Mouse (Mus musculus) testis, adult 2 months (tissue): Measurements from ENCODE around the gene Kcnd2. TPM values are rescaled to one million over a fixed set of nuclear protein-coding genes. Genes with fewer than 3 reads are reported as not detected.

Experiments
- H3K27ac ChIP-seq: fragments of 200-500 bp; 2 replicates; pipeline ENCODE4 v1.5.1; 2012; ENCODE audit warnings: low read depth, low read length; ENCODE audit not compliant: control insufficient read depth, insufficient read depth
- H3K27me3 ChIP-seq: fragments of 200-500 bp; 2 replicates; pipeline ENCODE4 v1.6.1; 2012; ENCODE audit warnings: mild to moderate bottlenecking, low read length, moderate library complexity; ENCODE audit not compliant: control insufficient read depth, insufficient read depth
- H3K36me3 ChIP-seq: fragments of 200-500 bp; 2 replicates; pipeline ENCODE4 v1.6.1; 2012; ENCODE audit warnings: mild to moderate bottlenecking, low read length; ENCODE audit not compliant: control insufficient read depth, insufficient read depth
- H3K4me1 ChIP-seq: fragments of 200-500 bp; 2 replicates; pipeline ENCODE4 v1.6.1; 2012; ENCODE audit warnings: low read length; ENCODE audit not compliant: control insufficient read depth, insufficient read depth
- H3K4me3 ChIP-seq: fragments of 200-500 bp; 2 replicates; pipeline ENCODE4 v1.5.1; 2012; ENCODE audit warnings: low read depth, mild to moderate bottlenecking, low read length, moderate library complexity, mixed read lengths; ENCODE audit not compliant: control insufficient read depth
- CTCF ChIP-seq: fragments of 200-500 bp; IDR thresholded peaks from 2 replicates; pipeline ENCODE4 v1.5.1; 2012; ENCODE audit warnings: low read depth, mild to moderate bottlenecking, inconsistent platforms, low read length, moderate library complexity; ENCODE audit not compliant: control insufficient read depth, insufficient read depth, insufficient replicate concordance
- POLR2A ChIP-seq: fragments of 200-500 bp; IDR thresholded peaks from 2 replicates; pipeline ENCODE4 v1.6.1; 2012; ENCODE audit warnings: low read depth, mild to moderate bottlenecking, inconsistent platforms, low read length, moderate library complexity; ENCODE audit not compliant: control insufficient read depth
- polyA plus RNA-seq: library from polyadenylated mRNA; depleted of rRNA; stranded (reverse); fragments of >200 nt; gene quantifications from 2 replicates; pipeline ENCODE4 v1.2.3, GENCODE M21; 2012

Gene Kcnd2
- polyA plus RNA-seq, 1 experiment, result 0.10 TPM

DNA sequence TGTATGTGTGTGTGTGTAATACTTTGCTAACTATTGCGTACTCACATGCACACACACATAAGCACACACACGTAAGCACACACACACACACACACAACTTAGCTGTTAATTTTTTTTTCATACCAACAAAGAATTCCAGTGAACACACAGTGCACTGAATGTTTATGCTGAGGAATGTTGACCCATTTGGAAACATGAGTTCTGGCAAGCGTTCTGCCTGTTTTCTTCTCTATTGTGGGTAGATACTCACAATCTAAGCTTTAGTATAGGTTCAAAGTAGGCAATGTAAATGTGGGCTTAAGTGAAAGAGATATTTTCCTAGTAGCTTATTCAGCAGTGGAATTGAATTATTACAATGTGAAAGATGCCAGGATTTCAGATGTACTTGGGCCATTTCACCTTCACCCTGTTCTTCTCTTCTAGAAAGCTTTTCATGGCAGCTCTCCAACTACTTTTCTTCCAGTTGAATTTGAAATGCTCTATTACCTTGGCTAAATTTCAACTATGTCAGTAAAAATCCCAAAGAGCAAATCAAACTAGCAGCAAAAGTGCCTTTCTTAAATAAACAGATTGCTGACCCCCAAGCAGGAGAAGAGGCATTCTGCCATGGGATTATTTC is 295.4 kb downstream of the Kcnd2 start:
- H3K4me3 ChIP-seq, result no peak overlapping the region
- no peak overlapping the region for H3K27ac ChIP-seq
- H3K36me3 ChIP-seq, result no peaks in the 10 kb centered on the region
- no peaks in the 10 kb centered on the region for H3K27me3 ChIP-seq
- no peak for TF ChIP-seq CTCF
- no peak for TF ChIP-seq POLR2A
- H3K4me1 ChIP-seq, result no peaks in the 10 kb centered on the region

DNA sequence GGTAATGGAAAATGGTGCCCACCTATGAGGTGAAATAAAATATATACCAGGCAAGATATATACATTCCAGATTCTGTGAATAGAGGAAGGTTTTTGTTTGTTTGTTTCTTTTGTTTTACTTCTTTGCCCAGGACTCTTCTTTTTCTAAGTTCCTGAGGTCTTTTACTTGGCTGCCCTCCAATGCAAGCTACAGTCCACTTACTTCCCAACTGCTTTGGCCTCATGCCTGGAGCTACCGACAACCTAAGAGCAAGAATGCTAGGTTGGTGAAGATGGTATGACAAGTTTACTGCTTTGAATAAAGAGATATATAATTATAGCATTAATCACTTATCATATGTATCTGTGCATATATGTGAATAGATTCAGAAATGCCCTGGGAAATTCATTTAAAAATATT is 305.0 kb downstream of the Kcnd2 start:
- TF ChIP-seq POLR2A, result no peak
- TF ChIP-seq CTCF, result no peak
- Histone ChIP-seq H3K4me3 (no peak overlapping the region), H3K4me1 (no peaks in the 10 kb centered on the region), H3K27me3 (no peaks in the 10 kb centered on the region), H3K36me3 (no peaks in the 10 kb centered on the region), H3K27ac (no peak overlapping the region)

DNA sequence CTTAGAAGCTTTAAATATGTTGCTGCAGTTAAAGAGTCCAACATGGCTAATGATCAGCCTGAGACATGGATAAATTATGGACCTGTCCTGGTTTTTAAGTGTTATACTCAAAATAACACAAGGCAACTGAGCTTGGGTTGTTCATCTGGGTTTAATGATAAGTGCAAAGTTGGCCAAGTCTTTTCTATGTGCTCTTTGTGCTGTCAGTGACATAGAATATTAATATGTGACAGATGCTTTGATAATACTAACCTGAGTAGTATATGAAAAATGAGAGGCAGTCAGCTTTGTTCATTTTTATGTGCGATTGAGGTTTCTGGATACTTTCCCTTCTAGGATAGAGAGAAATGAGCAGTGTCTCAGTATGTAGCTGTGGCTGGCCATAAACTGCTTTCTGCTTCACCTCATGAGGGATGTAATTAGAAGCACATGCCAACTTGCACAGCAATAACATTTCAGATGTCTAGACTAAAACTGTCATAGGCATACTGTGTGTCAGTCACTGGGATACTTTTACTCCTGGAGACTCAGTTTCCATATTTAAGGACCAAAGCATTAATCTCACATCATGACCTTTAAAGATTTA is 312.3 kb downstream of the Kcnd2 start:
- Histone ChIP-seq H3K27me3 (no peaks in the 10 kb centered on the region), H3K27ac (no peak overlapping the region), H3K4me3 (no peak overlapping the region), H3K4me1 (no peaks in the 10 kb centered on the region), H3K36me3 (no peaks in the 10 kb centered on the region)
- no peak for TF ChIP-seq POLR2A
- no peak for TF ChIP-seq CTCF

DNA sequence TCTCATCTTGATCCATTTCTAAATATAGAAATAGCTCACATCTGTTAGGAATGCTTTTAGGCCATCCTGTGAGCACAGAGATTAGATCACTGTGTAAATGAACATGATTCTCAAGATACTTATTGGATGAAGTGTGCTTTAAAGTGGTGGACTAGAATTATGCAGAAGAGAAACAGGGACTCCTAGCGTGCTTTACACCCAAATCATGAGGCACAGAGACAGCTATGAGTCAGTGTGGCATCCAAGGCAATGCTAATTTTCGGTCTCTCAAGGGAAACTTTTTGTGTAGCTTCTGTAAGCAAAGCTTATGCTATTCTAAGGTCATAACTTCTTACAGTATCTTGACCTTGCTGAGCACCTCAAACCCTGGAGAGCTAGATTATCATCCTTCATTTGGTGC is 318.7 kb downstream of the Kcnd2 start:
- H3K27ac ChIP-seq, result no peak overlapping the region
- TF ChIP-seq CTCF, result no peak
- no peak for TF ChIP-seq POLR2A

DNA sequence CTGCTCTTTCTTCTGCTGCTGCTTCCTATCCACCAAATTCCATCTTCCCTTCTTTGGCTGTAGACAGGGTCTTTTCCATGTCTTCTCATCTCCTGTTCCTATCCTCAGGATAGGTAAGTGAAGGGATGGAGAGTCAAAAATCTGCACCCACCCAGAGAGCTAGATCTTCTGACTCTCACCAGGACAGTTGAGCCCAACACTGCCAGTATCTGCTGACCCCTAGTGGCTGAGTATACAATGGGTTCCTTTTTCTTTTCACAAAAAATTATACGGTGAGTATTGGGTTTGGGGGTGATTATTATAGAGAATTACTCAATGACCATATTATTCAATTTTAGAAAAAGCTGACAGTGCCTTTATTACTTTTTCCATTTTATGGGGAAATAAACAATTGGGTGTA is 319.5 kb downstream of the Kcnd2 start:
- TF ChIP-seq CTCF, result no peak
- no peak for TF ChIP-seq POLR2A
- H3K4me3 ChIP-seq, result no peak overlapping the region

More for the DNA sequence above, 318.7 kb downstream of the Kcnd2 start:
- H3K27me3 ChIP-seq, result no peaks in the 10 kb centered on the region
- H3K4me3 ChIP-seq, result no peak overlapping the region
- no peaks in the 10 kb centered on the region for H3K4me1 ChIP-seq
- H3K36me3 ChIP-seq, result no peaks in the 10 kb centered on the region

DNA sequence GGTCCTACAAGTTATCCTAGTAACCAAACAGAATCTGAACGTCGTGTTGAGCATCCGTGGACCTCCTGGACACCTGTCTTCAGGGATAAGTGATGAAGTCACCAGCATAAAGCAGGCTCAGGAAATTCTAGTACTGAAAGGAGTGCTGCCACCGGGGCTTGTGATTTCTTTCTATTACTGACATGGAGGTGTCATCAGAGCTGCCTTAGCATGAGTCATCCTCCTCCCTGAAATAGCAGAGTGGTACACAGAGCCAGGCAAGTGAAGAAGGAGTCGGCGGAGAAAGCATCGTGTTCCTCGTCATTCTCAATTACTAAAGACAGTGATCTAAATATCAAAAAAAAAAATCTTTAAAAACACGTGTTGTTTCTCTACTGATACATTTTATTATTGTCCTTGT is 336.2 kb downstream of the Kcnd2 start:
- Histone ChIP-seq H3K27ac (no peak overlapping the region), H3K4me1 (no peaks in the 10 kb centered on the region), H3K27me3 (no peaks in the 10 kb centered on the region), H3K36me3 (no peaks in the 10 kb centered on the region), H3K4me3 (no peak overlapping the region)
- TF ChIP-seq POLR2A (no peak), CTCF (no peak)

More for the DNA sequence above, 319.5 kb downstream of the Kcnd2 start:
- H3K4me1 ChIP-seq, result no peaks in the 10 kb centered on the region
- H3K27me3 ChIP-seq, result no peaks in the 10 kb centered on the region
- no peaks in the 10 kb centered on the region for H3K36me3 ChIP-seq
- no peak overlapping the region for H3K27ac ChIP-seq

DNA sequence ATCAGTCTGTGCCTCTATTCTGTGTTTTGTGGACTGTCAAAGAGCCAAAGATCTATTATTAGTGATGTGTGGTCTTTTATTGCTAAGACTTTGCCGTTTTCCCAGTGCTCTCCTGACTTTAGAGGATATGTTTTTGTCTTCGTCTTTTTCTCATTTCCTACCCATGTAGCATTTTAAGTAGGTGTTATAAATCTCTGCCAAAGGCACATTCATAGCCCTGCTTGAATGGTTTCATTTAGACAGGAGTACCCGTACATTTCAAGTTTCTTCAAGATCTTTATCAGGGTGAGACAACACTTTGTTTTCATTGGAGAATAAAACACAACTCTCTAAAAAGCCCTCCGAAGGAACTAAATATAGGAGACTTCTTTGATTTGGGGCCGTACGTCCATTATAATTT is 355.7 kb downstream of the Kcnd2 start:
- no peaks in the 10 kb centered on the region for H3K36me3 ChIP-seq
- no peak overlapping the region for H3K27ac ChIP-seq
- H3K27me3 ChIP-seq, result no peaks in the 10 kb centered on the region

DNA sequence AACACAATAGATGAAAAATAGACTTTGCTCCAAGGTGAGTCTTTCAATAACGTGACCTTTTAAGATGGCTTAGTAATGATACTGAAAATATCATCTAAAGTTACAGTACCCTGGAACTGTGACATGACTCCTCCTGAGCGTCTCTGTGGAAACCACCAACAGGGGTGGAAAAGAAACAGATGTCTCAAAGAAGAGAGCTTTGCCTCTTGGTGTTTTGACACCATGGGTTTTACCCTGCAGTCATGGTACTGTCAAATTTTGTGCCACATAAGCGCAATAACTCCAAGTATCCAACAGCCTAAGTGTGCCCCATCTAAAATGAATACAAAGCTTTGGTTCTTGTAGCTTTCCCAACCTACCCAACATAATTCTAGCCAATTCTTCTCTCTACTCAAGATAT is 374.9 kb downstream of the Kcnd2 start:
- H3K27ac ChIP-seq, result no peak overlapping the region
- no peak for TF ChIP-seq POLR2A

More for the DNA sequence above, 355.7 kb downstream of the Kcnd2 start:
- TF ChIP-seq CTCF (no peak), POLR2A (no peak)
- H3K4me3 ChIP-seq, result no peak overlapping the region
- no peaks in the 10 kb centered on the region for H3K4me1 ChIP-seq

More for the DNA sequence above, 374.9 kb downstream of the Kcnd2 start:
- Histone ChIP-seq H3K27me3 (no peaks in the 10 kb centered on the region), H3K4me1 (no peaks in the 10 kb centered on the region), H3K36me3 (no peaks in the 10 kb centered on the region), H3K4me3 (no peak overlapping the region)
